ENCODE assay signal across 8 mouse cellular contexts in the genomic region with DNA sequence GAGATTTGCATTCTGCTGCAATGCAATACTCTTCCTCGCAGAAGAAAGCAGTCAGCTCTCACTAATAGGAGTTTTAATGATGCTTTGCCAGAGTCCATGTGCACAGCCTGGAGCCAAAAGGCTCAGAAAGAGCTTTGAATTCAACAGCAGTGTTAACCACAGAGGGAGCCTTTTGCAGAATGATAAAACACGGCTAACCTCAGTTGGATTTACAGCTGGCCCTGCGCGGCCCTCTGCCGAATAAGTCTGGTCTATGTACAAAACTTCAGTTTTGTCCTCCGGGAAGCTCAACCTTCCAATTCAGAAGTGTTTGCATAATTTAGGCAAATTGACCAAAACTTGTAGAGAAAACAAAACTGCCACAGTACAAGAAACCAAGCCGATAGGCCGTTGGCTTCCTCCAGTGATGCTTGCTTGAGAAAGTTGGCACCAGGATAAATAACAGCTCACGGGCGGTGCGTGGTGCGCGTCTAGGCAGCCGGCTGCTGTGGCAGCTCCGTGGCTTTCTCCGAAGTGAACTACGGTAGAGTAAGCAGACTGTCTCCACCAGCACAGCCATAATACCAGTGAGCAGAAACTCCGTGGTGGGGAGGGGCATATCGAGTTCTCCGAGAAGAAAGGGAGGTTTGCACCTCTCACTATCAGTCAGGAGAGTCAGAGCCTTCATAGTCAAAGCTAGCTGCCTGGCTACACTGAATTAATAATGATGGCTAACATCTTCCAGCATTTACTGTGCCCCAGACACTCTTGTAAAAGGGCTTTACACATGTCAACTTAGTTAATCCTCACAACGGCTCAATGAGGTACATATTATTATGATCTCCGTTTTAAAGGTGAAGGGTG. TPM values are rescaled to one million over a fixed set of nuclear protein-coding genes. Genes with fewer than 3 reads are reported as not detected.
DNase-seq lines count a peak whose midpoint lies in the region; ATAC-seq lines count a peak whose summit lies in the region.

No protein-coding gene starts in this region.

- 9% methylated on average over 22 of the region's 22 CpGs for WGBS in midbrain, embryonic 11.5 days

- H3K9me3 ChIP-seq in midbrain, embryonic 11.5 days (ENCODE audit: control insufficient read depth, low read length), result no peaks in the 10 kb centered on the region

- H3K36me3 ChIP-seq in midbrain, embryonic 11.5 days (ENCODE audit: control insufficient read depth, insufficient read depth, low read length), result no peaks in the 10 kb centered on the region

- peak overlapping the region; percentile 94 for H3K27ac ChIP-seq in midbrain, embryonic 11.5 days (ENCODE audit: low read depth, low read length)

- H3K4me2 ChIP-seq in midbrain, embryonic 11.5 days, result peak overlapping the region; percentile 44

- H3K4me3 ChIP-seq in midbrain, embryonic 11.5 days (ENCODE audit: low read depth, low read length), result peak overlapping the region; percentile 13

- ATAC-seq in frontal cortex, adult (ENCODE audit: low TSS enrichment), result peak; percentile 44
- no peak; the same call in 1 of the 2 replicates for ATAC-seq in midbrain, embryonic 11.5 days (ENCODE audit: low FRiP score)
- no peak for ATAC-seq in megakaryocyte, adult 5-6 weeks (ENCODE audit: poor library complexity, severe bottlenecking)

- peaks cover 42% of the 10 kb centered on the region for H3K4me1 ChIP-seq in midbrain, embryonic 11.5 days (ENCODE audit: control insufficient read depth, insufficient read depth, low read length)

- H3K9ac ChIP-seq in midbrain, embryonic 11.5 days (ENCODE audit: low read length), result peak overlapping the region; percentile 53

- peak; percentile 17 to 34 for DNase-seq in heart, adult 18-20 months
- no peak for DNase-seq in heart, adult 11 months
- peak; percentile 59 for DNase-seq in R1 (ENCODE audit: low read depth, low spot score)
- DNase-seq in layer of hippocampus, postnatal 14 days (ENCODE audit: low spot score in 2 of 2), result peak; percentile 52 to 57
- peak; percentile 96 for DNase-seq in midbrain, embryonic 11.5 days (ENCODE audit: low spot score, missing footprints)
- DNase-seq in adrenal gland, adult 8-10 months, result no peak

- H3K27me3 ChIP-seq in midbrain, embryonic 11.5 days (ENCODE audit: control insufficient read depth, insufficient read depth, low read length), result no peaks in the 10 kb centered on the region

RNA-seq across cellular contexts. Expression of a gene that starts 3.2 kb away (rescaled TPM):
- total RNA-seq in heart, adult 18-20 months (2021), result 1 to 10 TPM; 3.9 to 5.1 TPM
- under 1 TPM; 0.41 to 0.86 TPM for total RNA-seq in layer of hippocampus, postnatal 14 days (2021)
- polyA plus RNA-seq in midbrain, embryonic 11.5 days (2014; fragmentation: Nextera tagmentation; extraction: Ambion mirVana), result 22.8 and 23.6 TPM in 2 replicates
- total RNA-seq in megakaryocyte, adult 5-6 weeks (2015), result not detected in 2 replicates
- total RNA-seq in megakaryocyte, adult 5-6 weeks (2017), result 0.04 TPM in 1 of 2 replicates, not detected in the other
- total RNA-seq in adrenal gland, adult 8-10 months (2022), result 1 to 10 TPM in 3 of 4 experiments, under 1 TPM in 1; 0.83 to 1.5 (median 1.1) TPM

Comparison
In these comparisons a context has a peak if more than half of its experiments do, and no peak if none do; other contexts are left out.
1. DNase-seq: peak in heart, adult 18-20 months (2 of 2), R1 (single experiment), layer of hippocampus, postnatal 14 days (2 of 2) and midbrain, embryonic 11.5 days (single experiment); none in heart, adult 11 months (single experiment) and adrenal gland, adult 8-10 months (single experiment).